Mouse (Mus musculus): ENCODE measurements at regions not wholly inside any gene's neighbourhood (a gene's known extent, or its start where the extent isn't known, plus 50 kb on each side); places are given as distances from the start of the nearest gene placed in this dataset.

GRCm38 (mm10) chr2:169311356-169311755 lies 276.2 kb downstream of the Gm11011 start:
- dilution Hi-C loops (cut with MboI; ENCODE audit: extremely low pct_ligation_motif_present, extremely low pct_unique_long_range_greater_than_20kb, low sequenced_read_pairs) = no loop called here
- H3K36me3 ChIP-seq (replicated peaks in 1 of 2; ENCODE audit: control insufficient read depth in 1 of 2, insufficient read depth in 1 of 2, low read length in 1 of 2) = no peaks in the 10 kb centered on the region

GRCm38 (mm10) chr2:169304360-169304759 lies 283.2 kb downstream of the Gm11011 start:
- DNase-seq (ENCODE audit: extremely low read depth) = no peak
- in situ Hi-C loops (cut with MboI; ENCODE audit: low pct_ligation_motif_present, low pct_unique_long_range_greater_than_20kb, low sequenced_read_pairs) (no loop called here), dilution Hi-C loops (cut with MboI; ENCODE audit: extremely low pct_ligation_motif_present, extremely low pct_unique_long_range_greater_than_20kb, low sequenced_read_pairs) (no loop called here)
- H3K27me3 ChIP-seq (replicated peaks) = no peaks in the 10 kb centered on the region
- no peaks in the 10 kb centered on the region for H3K36me3 ChIP-seq (replicated peaks in 1 of 2; ENCODE audit: control insufficient read depth in 1 of 2, insufficient read depth in 1 of 2, low read length in 1 of 2)
- TF ChIP-seq USF1 (IDR thresholded peaks at IDR 0.05; ENCODE audit: low read depth, low read length) = no peak
- TF ChIP-seq MAFK (IDR thresholded peaks at IDR 0.05; ENCODE audit: insufficient replicate concordance, low read length) = no peak
- TF ChIP-seq NRF1 (IDR thresholded peaks at IDR 0.05; ENCODE audit: low read depth, low read length) = no peak
- no peak for TF ChIP-seq CTCF (conservative IDR thresholded peaks at IDR 0.05 in 1 of 2, IDR thresholded peaks at IDR 0.05 in 1 of 2; ENCODE audit: low read depth in 2 of 2, low read length in 2 of 2)
- TF ChIP-seq CHD1 (IDR thresholded peaks at IDR 0.05; ENCODE audit: low read depth, low read length) = no peak
- TF ChIP-seq MXI1 (IDR thresholded peaks at IDR 0.05; ENCODE audit: low read depth, low read length) = no peak
- TF ChIP-seq TCF12 (IDR thresholded peaks at IDR 0.05; ENCODE audit: low read depth, low read length) = no peak
- TF ChIP-seq ZNF384 (IDR thresholded peaks at IDR 0.05; ENCODE audit: low read depth, low read length) = no peak
- TF ChIP-seq KAT2A (IDR thresholded peaks at IDR 0.05; ENCODE audit: insufficient replicate concordance, low read length) = no peak
- TF ChIP-seq GABPA (IDR thresholded peaks at IDR 0.05; ENCODE audit: insufficient replicate concordance, low read depth, low read length) = no peak
- H3K4me1 ChIP-seq (ENCODE audit: control insufficient read depth in 1 of 2, insufficient read depth in 2 of 2) = no peaks in the 10 kb centered on the region
- no peaks in the 10 kb centered on the region for H3K79me2 ChIP-seq (replicated peaks; ENCODE audit: control insufficient read depth, extremely low read depth, insufficient read depth, poor library complexity, severe bottlenecking)
- no peak overlapping the region for H3K4me3 ChIP-seq (replicated peaks in 1 of 3; ENCODE audit: low read depth in 2 of 3, low read length in 2 of 3, poor library complexity in 1 of 3)
- H3K9ac ChIP-seq (ENCODE audit: insufficient read depth, low read depth) = no peak overlapping the region
- peaks cover 79% of the 10 kb centered on the region for H3K9me3 ChIP-seq (replicated peaks; ENCODE audit: low read length)
- no peak overlapping the region for H3K4me2 ChIP-seq (ENCODE audit: insufficient read depth, low read depth, poor library complexity, severe bottlenecking)
- no peak overlapping the region for H3K27ac ChIP-seq (ENCODE audit: insufficient read depth, low read depth)

More at GRCm38 (mm10) chr2:169311356-169311755, 276.2 kb downstream of the Gm11011 start:
- Histone ChIP-seq H3K79me2 (replicated peaks; ENCODE audit: control insufficient read depth, extremely low read depth, insufficient read depth, poor library complexity, severe bottlenecking) (no peaks in the 10 kb centered on the region), H3K4me1 (ENCODE audit: control insufficient read depth in 1 of 2, insufficient read depth in 2 of 2) (no peaks in the 10 kb centered on the region), H3K4me3 (replicated peaks in 1 of 3; ENCODE audit: low read depth in 2 of 3, low read length in 2 of 3, poor library complexity in 1 of 3) (no peak overlapping the region), H3K9ac (ENCODE audit: insufficient read depth, low read depth) (no peak overlapping the region), H3K27me3 (replicated peaks) (no peaks in the 10 kb centered on the region), H3K9me3 (replicated peaks; ENCODE audit: low read length) (peaks cover 71% of the 10 kb centered on the region), H3K4me2 (ENCODE audit: insufficient read depth, low read depth, poor library complexity, severe bottlenecking) (no peak overlapping the region), H3K27ac (ENCODE audit: insufficient read depth, low read depth) (no peak overlapping the region)
- DNase-seq (ENCODE audit: extremely low read depth) = no peak
- in situ Hi-C loops (cut with MboI; ENCODE audit: low pct_ligation_motif_present, low pct_unique_long_range_greater_than_20kb, low sequenced_read_pairs) = no loop called here
- TF ChIP-seq SMC3 (IDR thresholded peaks at IDR 0.05; ENCODE audit: low read depth, low read length) (no peak), JUN (IDR thresholded peaks at IDR 0.05; ENCODE audit: insufficient read depth, low read depth, low read length) (no peak), ETS1 (conservative IDR thresholded peaks at IDR 0.05; ENCODE audit: low read depth, low read length) (no peak), ZC3H11A (IDR thresholded peaks at IDR 0.05; ENCODE audit: low read depth, low read length) (no peak), POLR2A (IDR thresholded peaks at IDR 0.05; ENCODE audit: low read depth, low read length) (no peak), JUND (conservative IDR thresholded peaks at IDR 0.05; ENCODE audit: low read depth, low read length) (no peak), MAFK (IDR thresholded peaks at IDR 0.05; ENCODE audit: insufficient replicate concordance, low read length) (no peak), IRF4 (IDR thresholded peaks at IDR 0.05; ENCODE audit: low read depth, low read length) (no peak)

Measured in CH12.LX (cell line).